Mouse (Mus musculus) left cerebral cortex, adult 2 months (tissue): ENCODE measurements at regions not wholly inside any gene's neighbourhood (a gene's known extent, or its start where the extent isn't known, plus 50 kb on each side); places are given as distances from the start of the nearest gene placed in this dataset.
A peak's percentile ranks its signal among the peaks of the same experiment; 100 is the strongest.

Experiments
- DNase-seq, 2 experiments: peaks; one replicate each; pipeline ENCODE4 v3.0.0; 2021 to 2022; ENCODE audit warnings: low spot score in 2 of 2, mixed read lengths in 1 of 2; ENCODE audit errors: extremely low spot score in 1 of 2
- H3K27ac ChIP-seq: fragments of 200-600 bp; 2 replicates; pipeline ENCODE4 v1.8.1; 2022
- H3K4me3 ChIP-seq: fragments of 200-600 bp; 2 replicates; pipeline ENCODE4 v1.8.1; 2022
- CTCF ChIP-seq: fragments of 200-600 bp; IDR thresholded peaks from 2 replicates; pipeline ENCODE4 v1.8.1; 2022; ENCODE audit warnings: antibody characterized with exemption, mild to moderate bottlenecking, moderate library complexity
- intact Hi-C: fragments of 180-260 bp; cut with DNase I; formaldehyde crosslinking; loops from one replicate; pipeline ENCODE4 v1.15.1; 2025

- TF ChIP-seq CTCF: no peak
- no peak overlapping the region for H3K4me3 ChIP-seq
- intact Hi-C loops: no loop called here
- DNase-seq: no peak
- peak overlapping the region; percentile 20 for H3K27ac ChIP-seq
These were observed 414.1 kb downstream of the Chl1 start for GRCm38 (mm10) chr6:103924504-103924903.

GRCm38 (mm10) chr6:103927094-103927493, 416.7 kb downstream of the Chl1 start:
- intact Hi-C loops: no loop called here
- Histone ChIP-seq H3K4me3 (no peak overlapping the region), H3K27ac (no peak overlapping the region; the same call in 1 of the 2 replicates)
- no peak for TF ChIP-seq CTCF
- no peak for DNase-seq

GRCm38 (mm10) chr6:103940345-103940744, 430.0 kb downstream of the Chl1 start:
- no peak for TF ChIP-seq CTCF
- no peak for DNase-seq
- Histone ChIP-seq H3K4me3 (no peak overlapping the region), H3K27ac (no peak overlapping the region)
- intact Hi-C loops: no loop called here

- intact Hi-C loops: no loop called here
- H3K27ac ChIP-seq: no peak overlapping the region
- no peak overlapping the region for H3K4me3 ChIP-seq
- no peak for TF ChIP-seq CTCF
- DNase-seq: no peak
These were observed 434.0 kb downstream of the Chl1 start for GRCm38 (mm10) chr6:103944361-103944760.

- no peak for TF ChIP-seq CTCF
- intact Hi-C loops: no loop called here
These were observed 437.1 kb downstream of the Chl1 start for GRCm38 (mm10) chr6:103947474-103947873.

GRCm38 (mm10) chr6:103953134-103953771, 442.9 kb downstream of the Chl1 start:
- Histone ChIP-seq H3K27ac (no peak overlapping the region), H3K4me3 (no peak overlapping the region)
- no peak for DNase-seq
- intact Hi-C loops: no loop called here
- TF ChIP-seq CTCF: no peak

More at GRCm38 (mm10) chr6:103947474-103947873, 437.1 kb downstream of the Chl1 start:
- H3K4me3 ChIP-seq: no peak overlapping the region
- no peak overlapping the region for H3K27ac ChIP-seq
- DNase-seq: no peak

- no peak for TF ChIP-seq CTCF
- Histone ChIP-seq H3K4me3 (no peak overlapping the region), H3K27ac (no peak overlapping the region)
- intact Hi-C loops: no loop called here
- DNase-seq: no peak
These were observed 448.6 kb downstream of the Chl1 start for GRCm38 (mm10) chr6:103959002-103959401.

- intact Hi-C loops: no loop called here
- Histone ChIP-seq H3K4me3 (no peak overlapping the region), H3K27ac (no peak overlapping the region)
- no peak for DNase-seq
- no peak for TF ChIP-seq CTCF
These were observed 457.5 kb downstream of the Chl1 start for GRCm38 (mm10) chr6:103967811-103968420.

GRCm38 (mm10) chr6:103999186-103999585, 488.8 kb downstream of the Chl1 start:
- DNase-seq: no peak
- no peak overlapping the region for H3K4me3 ChIP-seq
- no peak for TF ChIP-seq CTCF
- no peak overlapping the region for H3K27ac ChIP-seq
- intact Hi-C loops: no loop called here

GRCm38 (mm10) chr6:104028439-104029091, 464.0 kb upstream of the Cntn6 start:
- intact Hi-C loops: loop anchor here (2.0 to 10.0 kb wide), 4 partner anchors 196 to 1370 kb away; no protein-coding TSS in a partner anchor
- peak; percentile 80 for TF ChIP-seq CTCF
- Histone ChIP-seq H3K27ac (no peak overlapping the region), H3K4me3 (no peak overlapping the region)
- peak; percentile 79 to 86 for DNase-seq

GRCm38 (mm10) chr6:104038853-104039252, 453.7 kb upstream of the Cntn6 start:
- Histone ChIP-seq H3K27ac (no peak overlapping the region), H3K4me3 (no peak overlapping the region)
- intact Hi-C loops: no loop called here
- TF ChIP-seq CTCF: no peak
- no peak for DNase-seq

- intact Hi-C loops: no loop called here
- no peak for DNase-seq
- H3K4me3 ChIP-seq: no peak overlapping the region
- H3K27ac ChIP-seq: no peak overlapping the region
- TF ChIP-seq CTCF: no peak
These were observed 452.1 kb upstream of the Cntn6 start for GRCm38 (mm10) chr6:104040450-104040849.
